Mouse (Mus musculus) pancreas, adult 10 weeks (tissue): ENCODE measurements around the gene Mindy4b-ps. TPM values are rescaled to one million over a fixed set of nuclear protein-coding genes. Genes with fewer than 3 reads are reported as not detected.

Experiments used
- polyA plus RNA-seq: library from polyadenylated mRNA; stranded (reverse); fragments of 350-450 nt; fragmentation: Illumina TruSeq; extraction: RNeasy Lipid Tissue Mini Kit (QIAGEN cat#74804); gene quantifications from one replicate; pipeline ENCODE4 v1.2.3, GENCODE M21; 2015; ENCODE audit warnings: low read depth, low replicate concordance; ENCODE audit not compliant: insufficient read depth

Gene Mindy4b-ps
- not detected for polyA plus RNA-seq

GRCm38 (mm10) chr3:58822211-58822610 lies at the start of gene Mindy4b-ps:
Gene Mindy4b-ps, minus strand, starts transcription at chr3:58822311.

Other genes with a start within 250 kb of the Mindy4b-ps start
- gene Selenot, start 245.7 kb downstream of the Mindy4b-ps start, polyA plus RNA-seq, result 20.8 TPM
- gene Erich6, start 185.1 kb downstream of the Mindy4b-ps start, polyA plus RNA-seq, result not detected
- gene Siah2, start 129.9 kb downstream of the Mindy4b-ps start, polyA plus RNA-seq, result 5.6 TPM
- gene Clrn1, start 63.0 kb upstream of the Mindy4b-ps start, polyA plus RNA-seq, result not detected
- 0.42 TPM for gene Med12l, start 183.5 kb upstream of the Mindy4b-ps start, polyA plus RNA-seq